Comparison of ENCODE assay signal across 20 mouse cellular contexts in the genomic region with DNA sequence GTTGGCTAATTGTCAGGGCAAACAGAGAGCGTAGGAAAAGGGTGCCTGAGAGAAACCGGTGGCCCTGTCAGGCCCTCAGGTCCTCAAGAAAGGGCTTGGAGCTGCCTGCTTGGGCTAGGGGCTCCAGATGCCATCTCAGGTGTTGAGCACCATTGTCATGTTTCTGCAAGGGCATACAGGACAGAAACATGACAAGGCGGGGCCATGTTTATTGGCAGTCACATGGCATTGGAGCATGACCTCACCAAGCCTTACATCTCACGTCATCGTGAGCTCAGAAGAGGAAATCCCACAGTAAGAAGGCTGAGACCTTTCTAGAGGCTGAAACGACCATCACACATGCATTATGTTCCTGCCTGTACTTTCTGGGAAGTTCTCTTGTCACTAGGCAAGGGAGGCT. TPM values are rescaled to one million over a fixed set of nuclear protein-coding genes. Genes with fewer than 3 reads are reported as not detected.
A peak's percentile ranks its signal among the peaks of the same experiment; 100 is the strongest.
DNase-seq lines count a peak whose midpoint lies in the region.
"Had no signal": no experiment of that assay in that cellular context is flagged by ENCODE, and none has a peak within 500 bp of the region (broad histone marks: within the 10 kb centered on the region; RNA-seq: fewer than 3 reads in every experiment).

No protein-coding gene starts in this region.

- H3K9me3 ChIP-seq in heart, embryonic 10.5 days: no peaks in the 10 kb centered on the region
- H3K9me3 ChIP-seq: G1E had no signal

- DNase-seq in heart, adult 11 months: peak; percentile 64
- no peak for DNase-seq in heart, postnatal 14 days
- peak; percentile 55 for DNase-seq in heart, embryonic 10.5 days (ENCODE audit: low spot score)
- no peak for DNase-seq in heart, postnatal 36 days
- peak; percentile 28 for DNase-seq in ZHBTc4 (ENCODE audit: low read depth, low spot score)
- no peak for DNase-seq in left cerebral cortex, adult 9 months (ENCODE audit: low spot score in 2 of 2)
- DNase-seq: adrenal gland, adult 2 months; adrenal gland, adult 8-10 months; adrenal gland, postnatal 10 days; adrenal gland, postnatal 14 days; adrenal gland, postnatal 25 days; adrenal gland, postnatal 36 days; B cell, adult 2 months; cerebellum, adult 11 months; cerebellum, adult 11-12 months; cerebellum, adult 18-20 months; cerebellum, adult 2 months had no signal

- 79% methylated on average over 6 of the region's 6 CpGs for WGBS in heart, embryonic 10.5 days

- no peaks in the 10 kb centered on the region for H3K36me3 ChIP-seq in heart, embryonic 10.5 days
- H3K36me3 ChIP-seq: G1E had no signal

- no peaks in the 10 kb centered on the region for H3K27me3 ChIP-seq in heart, embryonic 10.5 days (ENCODE audit: insufficient read depth, poor library complexity, severe bottlenecking)
- H3K27me3 ChIP-seq: CH12.LX, Patski had no signal

- 0 out of 2 replicates have a peak, but pooled peaks cover 7% of the 10 kb centered on the region for H3K4me1 ChIP-seq in heart, embryonic 10.5 days

- H3K4me3 ChIP-seq in heart, embryonic 10.5 days: no peak overlapping the region

- intact Hi-C loops in heart, postnatal 14 days (cut with DNase I): no loop called here
- intact Hi-C loops in heart, postnatal 36 days (cut with DNase I): no loop called here

- no peak overlapping the region for H3K27ac ChIP-seq in heart, embryonic 10.5 days

RNA-seq across cellular contexts. Expression of a gene that starts 13.5 kb away (rescaled TPM):
- 10 to 100 TPM; 68.1 to 73.2 TPM for total RNA-seq in heart, postnatal 14 days (2021)
- polyA plus RNA-seq in heart, embryonic 10.5 days (2016; fragmentation: Nextera tagmentation; extraction: Ambion mirVana): 156 and 164 TPM in 2 replicates
- 10 to 100 TPM; 59.2 to 60.7 TPM for total RNA-seq in heart, postnatal 36 days (2021)

RNA-seq across cellular contexts. Expression of a gene that starts 45.3 kb away (rescaled TPM):
- total RNA-seq in heart, postnatal 14 days (2021): 10 to 100 TPM; 23.6 to 25.0 TPM
- 14.6 and 19.0 TPM in 2 replicates for polyA plus RNA-seq in heart, embryonic 10.5 days (2016; fragmentation: Nextera tagmentation; extraction: Ambion mirVana)
- total RNA-seq in heart, postnatal 36 days (2021): 10 to 100 TPM; 22.8 to 24.4 TPM

Comparison
In these comparisons a context has a peak if more than half of its experiments do, and no peak if none do; other contexts are left out.
1. DNase-seq: peak in heart, adult 11 months (single experiment), heart, embryonic 10.5 days (single experiment) and ZHBTc4 (single experiment); none in heart, postnatal 14 days (0 of 2), heart, postnatal 36 days (0 of 2) and left cerebral cortex, adult 9 months (0 of 2).